Mouse (Mus musculus): ENCODE results near the gene Disp1. TPM values are rescaled to one million over a fixed set of nuclear protein-coding genes. Genes with fewer than 3 reads are reported as not detected.

Gene Disp1
- polyA plus RNA-seq, 1 experiment from 2014 or later = 11.2 TPM

- ATAC-seq (ENCODE audit: low FRiP score) (no peak), DNase-seq (ENCODE audit: low spot score) (no peak)
- Histone ChIP-seq H3K27ac (ENCODE audit: low read depth, low read length) (no peak overlapping the region), H3K4me2 (replicated peaks; ENCODE audit: low read depth, low read length) (no peak overlapping the region), H3K27me3 (ENCODE audit: control insufficient read depth, insufficient read depth, low read length) (no peaks in the 10 kb centered on the region), H3K36me3 (ENCODE audit: control insufficient read depth, insufficient read depth, low read length) (no peaks in the 10 kb centered on the region), H3K4me3 (ENCODE audit: low read depth, low read length) (no peak overlapping the region), H3K4me1 (replicated peaks; ENCODE audit: control insufficient read depth, insufficient read depth, low read length) (0 out of 2 replicates have a peak, but pooled peaks cover 2% of the 10 kb centered on the region), H3K9me3 (ENCODE audit: control insufficient read depth, low read length) (no peaks in the 10 kb centered on the region), H3K9ac (ENCODE audit: low read depth, low read length) (no peak overlapping the region)
- WGBS = 88% methylated on average over 2 of the region's 2 CpGs
Measured at GRCm38 (mm10) chr1:183180301-183181029, 40.9 kb downstream of the Disp1 start.

- Histone ChIP-seq H3K9me3 (ENCODE audit: control insufficient read depth, low read length) (no peaks in the 10 kb centered on the region), H3K9ac (ENCODE audit: low read depth, low read length) (no peak overlapping the region), H3K4me3 (ENCODE audit: low read depth, low read length) (no peak overlapping the region), H3K4me2 (replicated peaks; ENCODE audit: low read depth, low read length) (no peak overlapping the region), H3K4me1 (replicated peaks; ENCODE audit: control insufficient read depth, insufficient read depth, low read length) (0 out of 2 replicates have a peak, but pooled peaks cover 2% of the 10 kb centered on the region), H3K36me3 (ENCODE audit: control insufficient read depth, insufficient read depth, low read length) (no peaks in the 10 kb centered on the region), H3K27ac (ENCODE audit: low read depth, low read length) (no peak overlapping the region), H3K27me3 (ENCODE audit: control insufficient read depth, insufficient read depth, low read length) (no peaks in the 10 kb centered on the region)
- ATAC-seq (ENCODE audit: low FRiP score) (no peak), DNase-seq (ENCODE audit: low spot score) (no peak)
- WGBS = 89% methylated on average over 5 of the region's 5 CpGs
Measured at GRCm38 (mm10) chr1:183179316-183179715, 42.0 kb downstream of the Disp1 start.

GRCm38 (mm10) chr1:183175236-183175635 lies 46.1 kb downstream of the Disp1 start:
- H3K4me2 ChIP-seq (replicated peaks; ENCODE audit: low read depth, low read length) = no peak overlapping the region
- no peaks in the 10 kb centered on the region for H3K27me3 ChIP-seq (ENCODE audit: control insufficient read depth, insufficient read depth, low read length)
- H3K36me3 ChIP-seq (ENCODE audit: control insufficient read depth, insufficient read depth, low read length) = no peaks in the 10 kb centered on the region
- H3K9ac ChIP-seq (ENCODE audit: low read depth, low read length) = no peak overlapping the region
- H3K4me1 ChIP-seq (replicated peaks; ENCODE audit: control insufficient read depth, insufficient read depth, low read length) = no peaks in the 10 kb centered on the region
- no peaks in the 10 kb centered on the region for H3K9me3 ChIP-seq (ENCODE audit: control insufficient read depth, low read length)
- DNase-seq (ENCODE audit: low spot score) (no peak), ATAC-seq (ENCODE audit: low FRiP score) (no peak)
- H3K4me3 ChIP-seq (ENCODE audit: low read depth, low read length) = no peak overlapping the region
- H3K27ac ChIP-seq (ENCODE audit: low read depth, low read length) = no peak overlapping the region
- 76% methylated on average over 8 of the region's 8 CpGs for WGBS

- no peak for DNase-seq (ENCODE audit: low spot score)
- H3K36me3 ChIP-seq (ENCODE audit: control insufficient read depth, insufficient read depth, low read length) = no peaks in the 10 kb centered on the region
- H3K27me3 ChIP-seq (ENCODE audit: control insufficient read depth, insufficient read depth, low read length) = no peaks in the 10 kb centered on the region
- no peak overlapping the region for H3K27ac ChIP-seq (ENCODE audit: low read depth, low read length)
- H3K4me3 ChIP-seq (ENCODE audit: low read depth, low read length) = no peak overlapping the region
- no peaks in the 10 kb centered on the region for H3K9me3 ChIP-seq (ENCODE audit: control insufficient read depth, low read length)
- WGBS = 91% methylated on average over 5 of the region's 5 CpGs
- ATAC-seq (ENCODE audit: low FRiP score) = no peak
- no peak overlapping the region for H3K4me2 ChIP-seq (replicated peaks; ENCODE audit: low read depth, low read length)
- no peaks in the 10 kb centered on the region for H3K4me1 ChIP-seq (replicated peaks; ENCODE audit: control insufficient read depth, insufficient read depth, low read length)
- H3K9ac ChIP-seq (ENCODE audit: low read depth, low read length) = no peak overlapping the region
Measured at GRCm38 (mm10) chr1:183171095-183171494, 50.2 kb downstream of the Disp1 start.

- Histone ChIP-seq H3K4me2 (replicated peaks; ENCODE audit: low read depth, low read length) (no peak overlapping the region), H3K4me1 (replicated peaks; ENCODE audit: control insufficient read depth, insufficient read depth, low read length) (no peaks in the 10 kb centered on the region), H3K36me3 (ENCODE audit: control insufficient read depth, insufficient read depth, low read length) (no peaks in the 10 kb centered on the region), H3K4me3 (ENCODE audit: low read depth, low read length) (no peak overlapping the region), H3K9me3 (ENCODE audit: control insufficient read depth, low read length) (no peaks in the 10 kb centered on the region), H3K27ac (ENCODE audit: low read depth, low read length) (no peak overlapping the region), H3K27me3 (ENCODE audit: control insufficient read depth, insufficient read depth, low read length) (no peaks in the 10 kb centered on the region), H3K9ac (ENCODE audit: low read depth, low read length) (no peak overlapping the region)
- DNase-seq (ENCODE audit: low spot score) (no peak), ATAC-seq (ENCODE audit: low FRiP score) (no peak)
- 74% methylated on average over 6 of the region's 6 CpGs for WGBS
Measured at GRCm38 (mm10) chr1:183168465-183168864, 52.9 kb downstream of the Disp1 start.

GRCm38 (mm10) chr1:183167776-183168175 lies 53.5 kb downstream of the Disp1 start:
- no peak overlapping the region for H3K4me3 ChIP-seq (ENCODE audit: low read depth, low read length)
- ATAC-seq (ENCODE audit: low FRiP score) (no peak), DNase-seq (ENCODE audit: low spot score) (no peak)
- WGBS = 79% methylated on average over 12 of the region's 12 CpGs
- no peaks in the 10 kb centered on the region for H3K4me1 ChIP-seq (replicated peaks; ENCODE audit: control insufficient read depth, insufficient read depth, low read length)
- H3K36me3 ChIP-seq (ENCODE audit: control insufficient read depth, insufficient read depth, low read length) = no peaks in the 10 kb centered on the region
- no peaks in the 10 kb centered on the region for H3K27me3 ChIP-seq (ENCODE audit: control insufficient read depth, insufficient read depth, low read length)
- H3K27ac ChIP-seq (ENCODE audit: low read depth, low read length) = no peak overlapping the region
- H3K9ac ChIP-seq (ENCODE audit: low read depth, low read length) = no peak overlapping the region
- no peak overlapping the region for H3K4me2 ChIP-seq (replicated peaks; ENCODE audit: low read depth, low read length)
- H3K9me3 ChIP-seq (ENCODE audit: control insufficient read depth, low read length) = no peaks in the 10 kb centered on the region

- Histone ChIP-seq H3K36me3 (ENCODE audit: control insufficient read depth, insufficient read depth, low read length) (no peaks in the 10 kb centered on the region), H3K9ac (ENCODE audit: low read depth, low read length) (no peak overlapping the region), H3K4me2 (replicated peaks; ENCODE audit: low read depth, low read length) (no peak overlapping the region), H3K4me1 (replicated peaks; ENCODE audit: control insufficient read depth, insufficient read depth, low read length) (no peaks in the 10 kb centered on the region), H3K27me3 (ENCODE audit: control insufficient read depth, insufficient read depth, low read length) (no peaks in the 10 kb centered on the region), H3K27ac (ENCODE audit: low read depth, low read length) (no peak overlapping the region), H3K9me3 (ENCODE audit: control insufficient read depth, low read length) (no peaks in the 10 kb centered on the region), H3K4me3 (ENCODE audit: low read depth, low read length) (no peak overlapping the region)
- no peak for DNase-seq (ENCODE audit: low spot score)
- ATAC-seq (ENCODE audit: low FRiP score) = no peak
- WGBS = 84% methylated on average over 5 of the region's 5 CpGs
Measured at GRCm38 (mm10) chr1:183166700-183167099, 54.6 kb downstream of the Disp1 start.

GRCm38 (mm10) chr1:183164648-183165071 lies 56.7 kb downstream of the Disp1 start:
- Histone ChIP-seq H3K27ac (ENCODE audit: low read depth, low read length) (no peak overlapping the region), H3K4me1 (replicated peaks; ENCODE audit: control insufficient read depth, insufficient read depth, low read length) (no peaks in the 10 kb centered on the region), H3K27me3 (ENCODE audit: control insufficient read depth, insufficient read depth, low read length) (no peaks in the 10 kb centered on the region), H3K4me3 (ENCODE audit: low read depth, low read length) (no peak overlapping the region), H3K9ac (ENCODE audit: low read depth, low read length) (no peak overlapping the region), H3K36me3 (ENCODE audit: control insufficient read depth, insufficient read depth, low read length) (no peaks in the 10 kb centered on the region), H3K4me2 (replicated peaks; ENCODE audit: low read depth, low read length) (no peak overlapping the region), H3K9me3 (ENCODE audit: control insufficient read depth, low read length) (no peaks in the 10 kb centered on the region)
- no peak for DNase-seq (ENCODE audit: low spot score)
- no peak for ATAC-seq (ENCODE audit: low FRiP score)
- WGBS = 72% methylated on average over 8 of the region's 8 CpGs

GRCm38 (mm10) chr1:183164190-183164580 lies 57.1 kb downstream of the Disp1 start:
- 76% methylated on average over 6 of the region's 6 CpGs for WGBS
- H3K4me2 ChIP-seq (replicated peaks; ENCODE audit: low read depth, low read length) = no peak overlapping the region
- H3K4me1 ChIP-seq (replicated peaks; ENCODE audit: control insufficient read depth, insufficient read depth, low read length) = no peaks in the 10 kb centered on the region
- no peaks in the 10 kb centered on the region for H3K9me3 ChIP-seq (ENCODE audit: control insufficient read depth, low read length)
- H3K36me3 ChIP-seq (ENCODE audit: control insufficient read depth, insufficient read depth, low read length) = no peaks in the 10 kb centered on the region
- H3K27me3 ChIP-seq (ENCODE audit: control insufficient read depth, insufficient read depth, low read length) = no peaks in the 10 kb centered on the region
- no peak overlapping the region for H3K4me3 ChIP-seq (ENCODE audit: low read depth, low read length)
- H3K27ac ChIP-seq (ENCODE audit: low read depth, low read length) = no peak overlapping the region
- no peak for ATAC-seq (ENCODE audit: low FRiP score)
- no peak for DNase-seq (ENCODE audit: low spot score)
- no peak overlapping the region for H3K9ac ChIP-seq (ENCODE audit: low read depth, low read length)
